Mouse (Mus musculus) kidney, postnatal 36 days (tissue): Measurements from ENCODE around the gene Ldlr.
"Not testable (repeated sequence)": the region's sequence is repeated elsewhere in the genome, so short reads cannot be mapped to it uniquely, and the experiment has no call there.

Source experiments
- DNase-seq, 2 experiments: peaks; one replicate each; pipeline ENCODE4 v3.0.0; 2021 to 2022; ENCODE audit warnings: mixed read lengths in 2 of 2

The Ldlr gene

GRCm38 (mm10) chr9:21758576-21759529 lies 35.6 kb downstream of the Ldlr start:
- no peak for DNase-seq

DNA sequence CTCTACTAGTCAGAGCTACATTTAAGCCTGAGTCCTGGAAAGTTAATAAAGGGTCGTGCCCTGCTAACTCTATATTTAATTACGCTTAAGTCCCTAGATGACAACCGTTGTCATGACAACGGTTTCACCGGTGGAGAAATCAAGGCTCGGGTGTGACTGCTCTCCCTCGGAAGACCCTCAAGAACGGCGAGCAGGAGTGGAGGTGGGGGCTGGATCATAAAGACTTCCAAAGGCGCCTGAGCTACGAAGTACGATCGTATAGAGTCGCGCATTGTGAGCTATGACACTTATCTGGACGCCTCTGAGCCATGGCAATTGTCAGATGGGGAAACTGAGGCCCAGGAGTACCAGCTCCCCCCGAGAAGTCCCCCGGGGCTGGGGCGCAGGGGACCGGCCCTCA lies 36.4 kb downstream of the Ldlr start:
- DNase-seq = no peak

DNA sequence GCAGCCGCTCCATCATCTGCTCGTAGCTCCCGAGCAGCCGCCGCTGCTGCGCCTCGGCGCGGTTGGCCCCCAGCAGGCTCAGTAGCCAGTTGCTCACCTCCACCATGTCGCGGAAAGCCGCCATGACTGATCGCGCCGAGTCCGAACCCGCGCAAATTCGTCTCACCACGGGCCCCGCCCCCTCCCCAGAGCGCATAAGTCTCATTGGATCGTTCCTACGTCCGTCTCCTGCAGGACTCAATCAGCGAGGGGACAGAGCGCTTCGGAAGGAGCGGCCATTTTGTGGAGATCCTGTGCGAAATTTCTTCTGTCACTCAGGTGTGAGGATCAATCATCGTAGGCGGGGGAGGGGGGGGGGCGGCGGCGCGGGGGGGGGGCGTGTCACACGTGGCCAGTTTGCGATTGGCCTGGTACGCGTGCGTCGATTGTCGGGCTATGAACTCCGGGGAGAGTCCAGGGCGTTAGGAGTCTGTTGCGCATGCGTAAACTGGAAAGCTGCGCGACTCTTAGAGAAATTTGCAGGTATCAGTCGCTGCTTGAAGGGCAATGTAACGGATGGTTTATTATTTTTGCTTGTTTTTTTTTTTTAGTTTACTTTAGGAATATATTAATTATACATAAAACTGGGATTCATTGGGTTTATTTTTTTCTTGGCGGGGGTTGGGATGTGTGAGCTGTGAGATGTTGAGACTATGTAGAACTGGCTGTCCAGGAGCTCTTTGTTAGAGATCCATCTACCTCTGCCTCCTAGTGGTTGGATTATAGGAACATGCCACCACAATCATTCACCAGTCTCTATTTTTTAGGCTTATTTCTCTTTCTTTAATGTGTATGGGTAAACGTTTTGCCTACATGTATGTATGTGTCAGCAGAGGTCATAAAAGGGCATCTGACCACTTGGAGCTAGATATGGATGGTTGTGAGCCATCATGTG lies 37.1 kb downstream of the Ldlr start, which contains the start of gene Spc24:
Gene Spc24 (minus strand): TSS at position 149 of the 934 bp plus-strand sequence.
- DNase-seq = peak; percentile 97

GRCm38 (mm10) chr9:21762135-21762534 lies 38.9 kb downstream of the Ldlr start:
- peak in 1 of 2 experiments; percentile 43 for DNase-seq

GRCm38 (mm10) chr9:21764084-21764999 lies 41.1 kb downstream of the Ldlr start:
- DNase-seq = no peak

DNA sequence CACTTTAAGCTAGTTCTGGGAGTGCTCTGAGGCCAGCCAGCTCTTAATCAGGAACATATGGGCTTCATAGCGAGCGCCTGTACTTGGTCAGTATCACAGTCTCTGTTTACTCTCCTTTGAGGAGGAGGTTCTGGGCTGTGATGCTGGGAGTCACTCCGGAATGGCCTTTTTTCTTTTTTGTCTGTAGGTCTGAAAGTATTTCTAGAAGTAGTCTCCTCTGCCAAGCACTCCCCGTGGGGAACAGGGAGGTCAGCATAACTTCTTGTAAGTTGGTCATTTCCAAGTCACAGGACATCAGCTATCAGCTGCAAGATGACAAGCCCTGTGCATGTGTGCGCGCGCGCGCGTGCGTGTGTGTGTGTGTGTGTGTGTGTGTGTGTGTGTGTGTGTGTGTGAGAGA lies 44.6 kb downstream of the Ldlr start:
- peak; percentile 16 to 30 for DNase-seq

DNA sequence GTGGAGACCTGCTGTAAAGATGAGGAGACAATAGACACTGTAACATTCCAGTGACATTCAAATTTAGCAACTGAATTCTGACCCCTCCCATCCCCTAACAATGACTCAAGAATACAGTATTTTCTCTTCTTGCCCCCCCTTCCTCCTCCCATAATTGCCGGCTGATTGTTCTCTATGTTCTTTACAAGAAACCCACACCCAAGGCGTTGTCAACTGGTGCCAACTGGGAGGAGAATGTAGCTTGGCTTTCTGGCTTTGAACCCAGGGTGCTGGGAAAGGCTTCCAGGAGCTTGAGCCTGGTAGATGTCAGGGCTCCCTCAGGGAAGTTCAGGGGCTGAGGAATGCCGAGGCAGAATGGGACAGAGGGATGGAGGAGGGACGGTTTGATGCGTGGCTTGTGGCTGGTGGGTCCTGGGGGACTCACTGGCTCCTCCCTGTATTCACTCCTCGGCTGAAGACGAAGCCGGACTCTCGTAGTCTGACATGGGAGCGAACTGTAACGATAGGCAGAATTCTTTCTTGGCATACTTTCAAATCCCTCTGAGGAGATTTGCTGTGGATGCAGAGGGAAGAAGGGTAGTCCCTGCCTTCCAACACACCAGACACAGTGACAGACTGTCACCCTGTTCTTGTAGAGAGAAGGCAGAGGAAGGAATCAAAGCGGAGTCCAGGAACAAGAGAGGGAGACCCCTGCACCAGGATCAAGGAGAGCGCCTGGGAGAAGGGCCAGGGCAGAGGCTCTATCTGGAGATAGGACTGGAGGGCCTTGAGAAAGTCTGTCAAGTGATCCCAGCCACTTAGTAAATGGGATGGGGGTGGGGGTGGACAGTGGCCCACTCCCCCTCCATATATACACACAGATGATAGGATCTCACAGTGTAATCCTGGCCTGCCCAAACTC lies 45.5 kb downstream of the Ldlr start:
- DNase-seq = no peak

- DNase-seq = peak in 1 of 2 experiments; percentile 40
These were observed 46.4 kb downstream of the Ldlr start for GRCm38 (mm10) chr9:21769558-21770183.

GRCm38 (mm10) chr9:21773396-21773795 lies 50.1 kb downstream of the Ldlr start:
- DNase-seq = not testable (repeated sequence)

- DNase-seq = no peak
These were observed 51.1 kb downstream of the Ldlr start for GRCm38 (mm10) chr9:21774353-21774752.

- DNase-seq = no peak
These were observed 54.4 kb downstream of the Ldlr start for GRCm38 (mm10) chr9:21777726-21778125.

DNA sequence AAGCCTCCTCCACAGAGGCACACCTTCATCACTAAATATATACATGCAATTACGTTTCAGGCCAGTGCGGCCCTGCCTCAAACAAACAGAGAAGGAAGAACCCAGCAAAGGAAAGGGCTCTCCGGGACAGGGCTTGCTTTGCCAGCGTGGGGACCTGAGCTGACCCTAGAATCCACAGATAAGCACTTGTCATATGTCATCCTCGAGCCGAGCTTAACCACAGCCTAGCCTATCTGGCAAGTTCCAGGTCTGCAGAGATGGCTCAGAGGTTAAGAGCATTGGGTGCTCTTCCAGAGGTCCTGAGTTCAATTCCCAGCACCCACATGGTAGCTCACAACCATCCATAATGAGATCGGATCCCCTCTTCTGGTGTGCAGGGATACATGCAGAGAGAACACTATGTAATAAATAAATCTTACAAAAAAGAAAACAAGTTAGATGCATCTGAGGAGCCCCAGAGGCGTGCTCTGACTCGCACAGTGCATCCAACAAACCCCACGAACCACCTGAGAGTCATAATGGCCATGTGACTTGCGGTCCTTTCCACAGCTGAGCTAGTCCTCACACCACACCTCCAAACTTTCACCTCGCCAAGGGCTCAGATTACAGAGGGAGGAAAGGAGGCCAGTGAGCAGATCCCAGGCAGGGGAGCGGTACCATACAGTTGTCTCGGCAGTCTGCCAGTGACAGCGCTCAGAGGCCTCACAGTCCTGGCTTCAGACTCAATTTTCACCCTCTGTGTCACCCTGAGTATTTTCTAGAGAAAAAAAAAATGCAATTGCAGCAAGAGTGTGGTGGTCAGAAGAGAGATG lies 58.6 kb downstream of the Ldlr start:
- no peak for DNase-seq

- DNase-seq = no peak
These were observed 61.4 kb downstream of the Ldlr start for GRCm38 (mm10) chr9:21784517-21785307.

- DNase-seq = not testable (repeated sequence)
These were observed 63.0 kb downstream of the Ldlr start for GRCm38 (mm10) chr9:21786309-21786708.

- DNase-seq = peak; percentile 67 to 86
These were observed 63.6 kb downstream of the Ldlr start for GRCm38 (mm10) chr9:21786906-21787305.

DNA sequence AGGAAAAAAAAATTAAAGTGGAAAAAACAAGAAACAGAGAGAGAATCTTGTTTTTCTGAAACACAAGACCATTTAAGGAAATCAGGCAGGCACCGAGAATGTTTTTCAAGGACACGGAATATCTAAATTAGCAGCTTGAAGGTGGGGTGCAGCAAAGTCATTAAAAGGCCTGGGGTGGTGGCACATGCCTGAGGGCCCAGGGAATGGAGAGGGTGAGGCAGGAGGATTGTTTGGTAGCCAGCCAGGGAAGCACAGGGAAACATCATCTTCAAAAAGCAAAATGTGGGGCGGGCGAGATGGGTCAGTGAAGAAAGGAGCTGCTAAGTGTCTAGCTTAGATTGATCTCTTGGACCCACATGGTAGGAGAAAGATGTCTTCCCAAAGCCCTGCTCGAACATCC lies 64.4 kb downstream of the Ldlr start:
- no peak for DNase-seq

- no peak for DNase-seq
These were observed 65.0 kb downstream of the Ldlr start for GRCm38 (mm10) chr9:21788234-21788633.

- DNase-seq = peak; percentile 80 to 84
These were observed 68.6 kb downstream of the Ldlr start for GRCm38 (mm10) chr9:21791861-21792260.

DNA sequence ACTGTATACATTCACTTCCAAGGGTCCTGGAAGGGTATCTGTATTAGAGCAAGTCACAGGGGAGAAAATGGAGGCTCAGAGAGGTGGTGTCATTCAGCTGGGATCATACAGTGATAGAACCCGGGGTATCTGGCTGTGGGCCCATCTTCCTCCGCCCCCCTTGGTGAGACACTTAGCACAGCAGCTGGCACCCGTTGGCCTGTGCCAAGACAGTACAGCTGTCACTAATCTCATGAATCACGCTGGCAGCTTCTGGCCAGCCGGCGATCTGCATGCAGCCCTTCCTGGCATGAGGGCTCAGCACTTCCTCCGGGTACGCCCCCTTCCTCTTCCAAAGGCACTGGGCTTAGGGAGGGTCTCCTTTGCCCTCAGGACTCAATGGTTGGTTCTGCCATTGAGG lies 69.4 kb downstream of the Ldlr start:
- DNase-seq = peak; percentile 44 to 49
